ENCODE assay signal across 8 mouse cellular contexts in genomic region chr14:45318426-45319236, GRCm38 (mm10). TPM values are rescaled to one million over a fixed set of nuclear protein-coding genes. Genes with fewer than 3 reads are reported as not detected.
A peak's percentile ranks its signal among the peaks of the same experiment; 100 is the strongest.
DNase-seq lines count a peak whose midpoint lies in the region; ATAC-seq and TF ChIP-seq lines count a peak whose summit lies in the region.

Ero1l (minus strand) TSS chr14:45318771.

- peak within 1 kb of the TSS; percentile 68 for H3K4me2 ChIP-seq in forebrain, embryonic 14.5 days (ENCODE audit: low read length)
- H3K4me2 ChIP-seq in liver, postnatal 0 days (ENCODE audit: low read depth, low read length), result peak within 1 kb of the TSS; percentile 83
- peak within 1 kb of the TSS; percentile 62 for H3K4me2 ChIP-seq in neural tube, embryonic 13.5 days

- peak; percentile 69 for DNase-seq in ES-CJ7 (ENCODE audit: low read depth, low spot score)
- peak; percentile 83 for DNase-seq in cerebellum, adult 11 months
- DNase-seq in forebrain, embryonic 14.5 days (ENCODE audit: low spot score), result peak; percentile 90
- DNase-seq in heart, postnatal 10 days, result peak; percentile 87 to 89
- DNase-seq in layer of hippocampus, adult 11-12 months (ENCODE audit: low spot score), result peak; percentile 83
- peak; percentile 88 for DNase-seq in liver, postnatal 0 days
- DNase-seq in telencephalon, adult 2 months (ENCODE audit: low read depth, low spot score), result peak; percentile 45

- intact Hi-C loops in heart, postnatal 10 days (cut with DNase I), result no loop called here

- no peaks in the 10 kb centered on the region for H3K36me3 ChIP-seq in forebrain, embryonic 14.5 days (ENCODE audit: control insufficient read depth, insufficient read depth, low read length)
- H3K36me3 ChIP-seq in liver, postnatal 0 days (replicated peaks; ENCODE audit: insufficient read depth, low read length), result no peaks in the 10 kb centered on the region
- H3K36me3 ChIP-seq in neural tube, embryonic 13.5 days, result no peaks in the 10 kb centered on the region

- peak within 1 kb of the TSS; percentile 90 for H3K4me3 ChIP-seq in forebrain, embryonic 14.5 days (ENCODE audit: low read depth, low read length)
- H3K4me3 ChIP-seq in liver, postnatal 0 days (ENCODE audit: low read depth, low read length), result peak within 1 kb of the TSS; percentile 90
- peak within 1 kb of the TSS; percentile 75 for H3K4me3 ChIP-seq in neural tube, embryonic 13.5 days

- peak; percentile 98 for ATAC-seq in forebrain, embryonic 14.5 days
- peak; percentile 95 for ATAC-seq in liver, postnatal 0 days
- peak; percentile 97 for ATAC-seq in neural tube, embryonic 13.5 days (ENCODE audit: low read depth)

- TF ChIP-seq CTCF in liver, postnatal 0 days (IDR thresholded peaks at IDR 0.05; ENCODE audit: low read depth), result no peak

- H3K9ac ChIP-seq in forebrain, embryonic 14.5 days (ENCODE audit: low read length), result peak within 1 kb of the TSS; percentile 95
- H3K9ac ChIP-seq in liver, postnatal 0 days (replicated peaks), result peak within 1 kb of the TSS; percentile 94
- peak within 1 kb of the TSS; percentile 86 for H3K9ac ChIP-seq in neural tube, embryonic 13.5 days

- H3K9me3 ChIP-seq in forebrain, embryonic 14.5 days (replicated peaks; ENCODE audit: control insufficient read depth, low read length), result no peaks in the 10 kb centered on the region
- no peaks in the 10 kb centered on the region for H3K9me3 ChIP-seq in liver, postnatal 0 days (ENCODE audit: low read length)
- no peaks in the 10 kb centered on the region for H3K9me3 ChIP-seq in neural tube, embryonic 13.5 days

- H3K27ac ChIP-seq in forebrain, embryonic 14.5 days (ENCODE audit: low read depth, low read length), result peak within 1 kb of the TSS; percentile 87
- H3K27ac ChIP-seq in liver, postnatal 0 days (ENCODE audit: low read depth), result peak within 1 kb of the TSS; percentile 88
- H3K27ac ChIP-seq in neural tube, embryonic 13.5 days (replicated peaks), result peak within 1 kb of the TSS; percentile 95

- peaks cover 10% of the 10 kb centered on the region for H3K4me1 ChIP-seq in forebrain, embryonic 14.5 days (ENCODE audit: control insufficient read depth, insufficient read depth, low read length)
- H3K4me1 ChIP-seq in liver, postnatal 0 days (ENCODE audit: insufficient read depth), result peaks cover 58% of the 10 kb centered on the region
- peaks cover 29% of the 10 kb centered on the region for H3K4me1 ChIP-seq in neural tube, embryonic 13.5 days (replicated peaks)

- WGBS in forebrain, embryonic 14.5 days, result 2% methylated on average over 55 of the region's 74 CpGs
- under 1% methylated on average over 46 of the region's 74 CpGs for WGBS in liver, postnatal 0 days (ENCODE audit: insufficient replicate concordance)
- 2% methylated on average over 67 of the region's 74 CpGs for WGBS in neural tube, embryonic 13.5 days

- TF ChIP-seq EP300 in liver, postnatal 0 days (IDR thresholded peaks at IDR 0.05; ENCODE audit: low read depth), result no peak

- no peaks in the 10 kb centered on the region for H3K27me3 ChIP-seq in forebrain, embryonic 14.5 days (replicated peaks; ENCODE audit: control insufficient read depth, insufficient read depth, low read length)
- H3K27me3 ChIP-seq in liver, postnatal 0 days (ENCODE audit: insufficient read depth, low read length), result no peaks in the 10 kb centered on the region
- H3K27me3 ChIP-seq in neural tube, embryonic 13.5 days, result no peaks in the 10 kb centered on the region

RNA-seq across cellular contexts. Expression of gene Ero1l, which starts in this region (rescaled TPM):
- polyA plus RNA-seq in forebrain, embryonic 14.5 days (2014; fragmentation: Nextera tagmentation; extraction: Ambion mirVana), result 19.4 and 23.0 TPM in 2 replicates
- 10 to 100 TPM; 24.9 to 26.8 TPM for total RNA-seq in heart, postnatal 10 days (2021)
- 30.3 and 37.6 TPM in 2 replicates for polyA plus RNA-seq in liver, postnatal 0 days (2015; fragmentation: Nextera tagmentation; extraction: Ambion mirVana)
- polyA plus RNA-seq in neural tube, embryonic 13.5 days (2015; fragmentation: Nextera tagmentation; extraction: Ambion mirVana), result 20.4 and 22.3 TPM in 2 replicates

Comparison
In these comparisons a context has a peak if more than half of its experiments do, and no peak if none do; other contexts are left out.
1. Peak in every context shown above with its lines: DNase-seq, ATAC-seq, H3K4me3 ChIP-seq and H3K27ac ChIP-seq.